Mouse (Mus musculus): Measurements from ENCODE around the gene Hoxa3.

- TF ChIP-seq CTCF (IDR thresholded peaks at IDR 0.05; ENCODE audit: insufficient read depth, low read depth, low read length) (no peak), POLR2A (IDR thresholded peaks at IDR 0.05; ENCODE audit: insufficient read depth, low read depth, low read length) (no peak)
Observed at GRCm38 (mm10) chr6:52156551-52157200, 56.5 kb downstream of the Hoxa3 start.

Measured in olfactory bulb, adult 2 months (tissue).